Mouse (Mus musculus) heart, postnatal 25 days (tissue): ENCODE measurements around the gene Ndufaf2. TPM values are rescaled to one million over a fixed set of nuclear protein-coding genes. Genes with fewer than 3 reads are reported as not detected.

ENCODE experiments used
- total RNA-seq, 2 experiments: library from RNA; stranded (reverse); gene quantifications; 2 replicates each; pipeline ENCODE4 v1.2.3; 2021

Ndufaf2 gene
- total RNA-seq, 2 experiments from 2014 or later, result 23.5 to 26.1 TPM

Other genes with a start within 250 kb of the Ndufaf2 start
- gene Smim15, start 114.2 kb downstream of the Ndufaf2 start, total RNA-seq, result 10 to 100 TPM; 22.9 to 24.8 TPM
- 1 to 10 TPM; 6.3 to 7.2 TPM for gene Ercc8, start 108 bp upstream of the Ndufaf2 start, total RNA-seq
- gene Elovl7, start 55.8 kb upstream of the Ndufaf2 start, total RNA-seq, result under 1 TPM; 0.34 to 0.47 TPM
- gene Depdc1b, start 157.7 kb upstream of the Ndufaf2 start, total RNA-seq, result under 1 TPM; 0.31 to 0.64 TPM